Mouse (Mus musculus) E14TG2a.4 (cell line): Measurements from ENCODE around the gene Mkrn1.
"Not testable (repeated sequence)": the region's sequence is repeated elsewhere in the genome, so short reads cannot be mapped to it uniquely, and the experiment has no call there.

ENCODE experiments used
- H3K27me3 ChIP-seq: 2 replicates; pipeline ENCODE4 v1.6.1; 2014; ENCODE audit warnings: low read length, control low read depth; ENCODE audit not compliant: insufficient read depth
- H3K36me3 ChIP-seq: 2 replicates; pipeline ENCODE4 v1.6.1; 2014; ENCODE audit warnings: low read length, control low read depth; ENCODE audit not compliant: insufficient read depth
- H3K4me1 ChIP-seq: replicated peaks from 2 replicates; pipeline ENCODE4 v1.6.1; 2014; ENCODE audit warnings: low read depth, low read length, control low read depth
- H3K4me3 ChIP-seq: replicated peaks from 2 replicates; pipeline ENCODE4 v1.5.1; 2014; ENCODE audit warnings: mild to moderate bottlenecking, low read length
- H3K9me3 ChIP-seq: 2 replicates; pipeline ENCODE4 v1.6.1; 2014; ENCODE audit warnings: low read length, control low read depth
- CTCF ChIP-seq: conservative IDR thresholded peaks from 2 replicates; pipeline ENCODE4 v1.5.1; 2014; ENCODE audit warnings: low read length
- NANOG ChIP-seq: IDR thresholded peaks from 2 replicates; pipeline ENCODE4 v1.6.1; 2014; ENCODE audit warnings: borderline replicate concordance, low read length, mixed read lengths
- POU5F1 ChIP-seq: IDR thresholded peaks from 2 replicates; pipeline ENCODE4 v1.6.1; 2014; ENCODE audit warnings: low read length, borderline replicate concordance

Mkrn1 gene

GRCm38 (mm10) chr6:39423686-39424085, 3.4 kb upstream of the Mkrn1 start:
- Histone ChIP-seq H3K4me1 (peaks cover 72% of the 10 kb centered on the region), H3K27me3 (no peaks in the 10 kb centered on the region), H3K9me3 (no peaks in the 10 kb centered on the region), H3K4me3 (peak overlapping the region; percentile 98; the same call in 1 of the 2 replicates), H3K36me3 (peaks cover 7% of the 10 kb centered on the region)
- TF ChIP-seq CTCF (no peak), POU5F1 (no peak), NANOG (no peak)

- Histone ChIP-seq H3K4me1 (peaks cover 66% of the 10 kb centered on the region), H3K36me3 (peaks cover 12% of the 10 kb centered on the region), H3K4me3 (peak overlapping the region; percentile 98), H3K27me3 (no peaks in the 10 kb centered on the region), H3K9me3 (no peaks in the 10 kb centered on the region)
- TF ChIP-seq POU5F1 (no peak), CTCF (no peak), NANOG (no peak)
Observed at GRCm38 (mm10) chr6:39423130-39423551, 2.9 kb upstream of the Mkrn1 start.

- TF ChIP-seq NANOG (no peak), CTCF (no peak), POU5F1 (peak; percentile 61; the same call in 1 of the 2 replicates)
- H3K4me1 ChIP-seq: peaks cover 65% of the 10 kb centered on the region
- peaks cover 32% of the 10 kb centered on the region for H3K36me3 ChIP-seq
- H3K4me3 ChIP-seq: peak overlapping the region; percentile 98
- no peaks in the 10 kb centered on the region for H3K9me3 ChIP-seq
- no peaks in the 10 kb centered on the region for H3K27me3 ChIP-seq
Observed at GRCm38 (mm10) chr6:39420867-39421266, 605 bp upstream of the Mkrn1 start.

- no peaks in the 10 kb centered on the region for H3K27me3 ChIP-seq
- TF ChIP-seq CTCF (no peak), POU5F1 (no peak), NANOG (no peak)
Observed at GRCm38 (mm10) chr6:39419386-39419850, 844 bp downstream of the Mkrn1 start.

GRCm38 (mm10) chr6:39416654-39417053, 3.6 kb downstream of the Mkrn1 start:
- peaks cover 63% of the 10 kb centered on the region for H3K36me3 ChIP-seq
- not testable (repeated sequence) for H3K27me3 ChIP-seq, H3K9me3 ChIP-seq
- H3K4me3 ChIP-seq: peak overlapping the region; percentile 98
- peaks cover 54% of the 10 kb centered on the region for H3K4me1 ChIP-seq

More at GRCm38 (mm10) chr6:39419386-39419850, 844 bp downstream of the Mkrn1 start:
- H3K36me3 ChIP-seq: peaks cover 41% of the 10 kb centered on the region
- H3K9me3 ChIP-seq: no peaks in the 10 kb centered on the region
- H3K4me3 ChIP-seq: peak overlapping the region; percentile 98
- H3K4me1 ChIP-seq: peaks cover 58% of the 10 kb centered on the region

GRCm38 (mm10) chr6:39415762-39416161, 4.5 kb downstream of the Mkrn1 start:
- TF ChIP-seq NANOG (no peak), CTCF (peak; percentile 77), POU5F1 (no peak)
- no peaks in the 10 kb centered on the region for H3K9me3 ChIP-seq

GRCm38 (mm10) chr6:39414106-39414505, 6.2 kb downstream of the Mkrn1 start:
- Histone ChIP-seq H3K4me1 (peaks cover 69% of the 10 kb centered on the region), H3K4me3 (peak overlapping the region; percentile 74), H3K36me3 (peaks cover 86% of the 10 kb centered on the region), H3K27me3 (no peaks in the 10 kb centered on the region), H3K9me3 (no peaks in the 10 kb centered on the region)
- TF ChIP-seq CTCF: no peak
- no peak for TF ChIP-seq NANOG
- no peak for TF ChIP-seq POU5F1

More at GRCm38 (mm10) chr6:39415762-39416161, 4.5 kb downstream of the Mkrn1 start:
- Histone ChIP-seq H3K4me1 (peaks cover 53% of the 10 kb centered on the region), H3K36me3 (peaks cover 72% of the 10 kb centered on the region), H3K4me3 (peak overlapping the region; percentile 98), H3K27me3 (no peaks in the 10 kb centered on the region)

GRCm38 (mm10) chr6:39406480-39406879, 13.8 kb downstream of the Mkrn1 start:
- Histone ChIP-seq H3K4me3 (no peak overlapping the region), H3K9me3 (no peaks in the 10 kb centered on the region), H3K36me3 (peaks cover 99% of the 10 kb centered on the region), H3K27me3 (no peaks in the 10 kb centered on the region), H3K4me1 (peaks cover 83% of the 10 kb centered on the region)
- no peak for TF ChIP-seq POU5F1
- TF ChIP-seq NANOG: no peak
- TF ChIP-seq CTCF: no peak

- peaks cover 99% of the 10 kb centered on the region for H3K36me3 ChIP-seq
- no peaks in the 10 kb centered on the region for H3K9me3 ChIP-seq
- no peak overlapping the region for H3K4me3 ChIP-seq
- TF ChIP-seq POU5F1: no peak
- TF ChIP-seq NANOG: no peak
- no peak for TF ChIP-seq CTCF
- H3K4me1 ChIP-seq: peaks cover 88% of the 10 kb centered on the region
- no peaks in the 10 kb centered on the region for H3K27me3 ChIP-seq
Observed at GRCm38 (mm10) chr6:39403136-39403535, 17.1 kb downstream of the Mkrn1 start.
